Mouse (Mus musculus): ENCODE results near the gene Mat1a.

DNA sequence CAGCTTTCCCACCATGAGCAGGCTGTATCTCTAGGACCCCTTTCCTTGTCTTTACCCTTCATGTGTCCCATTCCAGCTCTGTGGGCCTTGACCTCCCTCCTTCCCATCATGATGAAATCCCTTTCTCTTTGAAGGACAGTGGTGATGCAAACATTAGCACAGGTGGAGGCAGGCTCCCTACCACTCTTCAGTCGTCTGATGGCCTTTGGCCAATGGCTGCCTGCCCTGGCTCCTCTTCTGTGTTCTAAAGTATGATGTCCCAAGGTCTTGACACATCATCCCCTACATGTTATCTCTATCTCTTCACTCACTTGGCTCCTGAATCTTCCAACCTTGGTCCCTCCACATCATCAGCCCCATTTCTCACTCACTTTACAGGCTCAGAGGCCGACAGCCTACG is 11.4 kb downstream of the Mat1a start:
- no peak for TF ChIP-seq CTCF (IDR thresholded peaks at IDR 0.05; ENCODE audit: extremely low read depth, insufficient read depth, insufficient read length, insufficient replicate concordance)
- TF ChIP-seq POLR2A (IDR thresholded peaks at IDR 0.05; ENCODE audit: low read depth, low read length) = no peak

Data from spleen, adult 2 months (tissue).